Mouse (Mus musculus) adrenal gland, adult (tissue): ENCODE measurements around the gene Pde11a.
A peak's percentile ranks its signal among the peaks of the same experiment; 100 is the strongest.
"Not testable (repeated sequence)": the region's sequence is repeated elsewhere in the genome, so short reads cannot be mapped to it uniquely, and the experiment has no call there.

Experiments
- DNase-seq, 2 experiments: peaks; one replicate each; pipeline ENCODE4 v3.0.0; 2022 to 2023; ENCODE audit warnings: low spot score in 1 of 2; ENCODE audit not compliant: inconsistent age in 2 of 2

Gene Pde11a

GRCm38 (mm10) chr2:75998692-75999091, 339.9 kb downstream of the Pde11a start:
- no peak for DNase-seq

GRCm38 (mm10) chr2:75997726-75998125, 340.8 kb downstream of the Pde11a start:
- peak in 1 of 2 experiments; percentile 47 for DNase-seq

DNA sequence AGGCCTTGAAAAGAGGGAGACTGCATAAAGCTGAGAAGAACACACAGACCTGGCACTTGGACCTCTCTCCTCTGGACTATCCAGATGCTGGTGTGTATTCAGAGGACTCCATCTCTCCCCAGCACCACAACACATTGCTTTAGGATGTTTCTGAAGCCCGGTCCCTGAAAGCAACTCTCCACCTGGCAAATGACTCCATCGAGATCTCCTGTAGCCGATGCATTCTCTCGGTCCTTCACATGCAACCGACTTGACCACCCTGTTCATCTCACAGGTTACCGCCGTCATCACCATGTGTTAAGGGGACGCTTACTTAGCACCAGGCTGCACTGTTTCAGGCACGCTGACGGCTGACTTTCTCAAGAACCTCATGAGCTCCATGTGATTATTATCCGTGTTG, 343.7 kb downstream of the Pde11a start:
- DNase-seq = no peak

GRCm38 (mm10) chr2:75991581-75992205, 346.9 kb downstream of the Pde11a start:
- DNase-seq = no peak

DNA sequence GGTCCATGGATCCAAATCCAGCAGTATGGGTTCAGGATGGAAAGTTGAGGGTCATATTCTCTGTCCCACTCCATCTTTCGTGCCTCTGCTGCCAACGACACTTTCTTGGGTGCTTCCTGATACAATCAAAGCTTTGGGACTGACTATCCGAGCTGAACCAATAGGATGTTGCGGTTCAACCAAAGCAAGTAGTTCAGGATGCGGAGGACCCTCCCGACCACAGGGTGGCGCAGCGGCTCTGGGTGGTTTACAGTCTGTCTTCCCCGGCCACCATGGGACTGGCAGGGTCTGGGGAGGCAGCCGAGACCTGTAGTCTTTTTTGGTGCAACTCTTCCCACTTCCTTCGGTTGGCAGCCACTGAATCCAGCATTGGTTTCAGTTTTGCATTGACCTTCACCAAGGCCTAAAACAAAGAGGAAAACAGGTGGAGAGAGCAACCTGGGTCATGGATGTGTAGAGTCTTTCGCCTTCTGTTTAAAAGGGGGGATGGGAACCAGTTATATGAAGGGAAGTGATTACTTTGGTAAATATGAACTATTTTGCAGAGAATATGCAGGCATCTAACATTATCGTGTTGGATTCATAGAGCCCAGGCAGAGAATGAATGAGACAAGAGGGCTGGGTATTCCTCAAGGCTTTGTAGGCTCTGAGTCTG, 347.6 kb downstream of the Pde11a start:
- peak; percentile 80 to 93 for DNase-seq

DNA sequence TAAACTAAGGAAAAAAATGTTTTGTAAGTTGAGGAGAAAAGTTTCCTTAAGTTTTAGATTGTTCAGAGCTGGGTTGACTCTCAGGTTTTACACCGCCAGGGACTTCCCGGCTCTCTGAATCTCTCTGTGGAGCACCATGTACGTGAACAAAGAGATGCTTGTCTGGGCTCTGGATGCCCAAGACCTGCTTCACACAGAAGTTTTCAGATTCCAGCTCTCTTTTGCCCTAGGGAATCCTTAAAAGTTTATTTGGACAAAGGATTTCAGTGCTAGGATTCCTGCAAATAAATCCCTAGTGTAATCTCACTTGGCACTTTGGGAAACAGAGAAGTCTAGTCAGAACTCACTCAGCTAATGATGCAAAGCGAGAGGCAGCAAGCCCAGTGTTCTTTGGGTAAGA, 348.9 kb downstream of the Pde11a start:
- no peak for DNase-seq

- DNase-seq = no peak
Measured at GRCm38 (mm10) chr2:75988779-75989363, 349.7 kb downstream of the Pde11a start.

DNA sequence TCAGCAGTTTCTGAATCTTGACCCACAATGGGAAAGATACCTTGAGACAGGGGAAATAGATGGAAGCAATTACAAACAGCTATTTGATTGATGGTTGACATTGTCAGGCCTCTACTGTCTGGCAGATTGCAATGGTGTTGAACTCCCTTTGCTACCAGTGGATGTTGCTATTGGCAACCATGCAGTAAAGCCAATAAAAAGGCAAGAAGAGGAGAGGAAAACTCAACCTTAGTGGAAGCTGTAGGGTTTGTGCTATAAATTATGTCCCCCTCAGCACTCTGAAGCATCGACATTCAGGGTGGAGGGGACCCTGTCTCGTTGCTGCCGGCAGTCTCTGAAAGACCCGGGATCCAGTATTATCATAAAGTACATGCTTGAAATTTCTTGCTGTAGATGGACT, 350.2 kb downstream of the Pde11a start:
- DNase-seq = no peak

- DNase-seq = no peak
Measured at GRCm38 (mm10) chr2:75987739-75988138, 350.8 kb downstream of the Pde11a start.

- DNase-seq = peak; percentile 51 to 82
Measured at GRCm38 (mm10) chr2:75985124-75985523, 353.4 kb downstream of the Pde11a start.

GRCm38 (mm10) chr2:75983847-75984246, 354.7 kb downstream of the Pde11a start:
- no peak for DNase-seq

- no peak for DNase-seq
Measured at GRCm38 (mm10) chr2:75983091-75983490, 355.5 kb downstream of the Pde11a start.

DNA sequence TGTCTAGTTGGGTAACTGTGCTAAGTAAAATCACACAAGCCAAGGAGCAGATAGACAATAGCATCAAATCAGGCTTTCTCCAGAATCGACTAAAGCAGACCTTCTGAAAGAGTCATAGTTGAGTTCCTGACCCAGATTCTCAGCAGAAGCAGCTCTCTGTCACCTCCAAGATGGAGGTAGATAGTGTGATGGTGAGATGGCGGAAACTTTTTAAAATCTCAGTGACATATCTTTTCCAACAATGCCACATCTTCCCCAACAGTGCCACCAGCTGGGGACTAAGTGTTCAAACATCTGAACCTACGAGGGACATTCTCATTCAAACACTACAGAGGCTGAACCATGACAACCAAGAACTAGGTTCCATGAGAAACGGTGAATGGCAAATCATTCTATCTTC, 355.9 kb downstream of the Pde11a start:
- DNase-seq = no peak

GRCm38 (mm10) chr2:75981440-75982081, 357.0 kb downstream of the Pde11a start, which contains the start of gene Ttc30a1:
TSS of gene Ttc30a1 (minus strand) at chr2:75981967.
- DNase-seq = peak; percentile 81 to 96

- DNase-seq = not testable (repeated sequence)
Measured at GRCm38 (mm10) chr2:75980933-75981439, 357.6 kb downstream of the Pde11a start.

DNA sequence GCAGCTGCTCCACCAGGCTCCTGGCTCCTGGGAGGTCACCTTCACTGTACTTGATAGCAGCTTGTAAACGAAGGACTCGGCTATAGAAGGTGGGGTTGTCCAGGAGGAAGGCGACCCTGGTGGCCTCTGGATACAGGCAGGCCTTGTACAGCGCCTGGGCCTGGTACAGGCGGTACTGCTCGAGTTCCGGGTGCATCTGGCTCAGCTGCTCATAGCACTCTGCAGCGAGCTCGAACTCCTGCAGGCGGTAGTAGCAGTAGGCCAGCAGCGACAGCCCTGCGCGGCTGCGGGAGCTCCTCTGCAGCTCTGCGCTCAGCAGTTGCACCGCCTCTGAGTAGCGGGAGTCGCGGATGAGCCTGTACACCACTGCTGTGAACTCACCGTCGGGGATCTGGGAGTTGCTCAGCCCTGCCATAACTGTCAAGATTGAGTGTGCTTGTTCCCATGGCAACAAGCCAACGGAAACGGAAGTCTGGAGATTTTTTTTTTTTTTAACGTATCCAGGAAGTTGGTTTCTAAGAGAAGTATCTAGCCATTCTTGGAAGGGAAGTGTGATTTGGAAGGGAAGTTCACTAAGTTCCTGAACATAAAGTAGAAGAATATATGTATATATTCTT, 360.7 kb downstream of the Pde11a start, which contains the start of gene Ttc30a2:
Gene Ttc30a2 (minus strand): TSS at position 419 of the 617 bp plus-strand sequence.
- DNase-seq = peak; percentile 30 to 62

- DNase-seq = not testable (repeated sequence)
Measured at GRCm38 (mm10) chr2:75976070-75976469, 362.5 kb downstream of the Pde11a start.

DNA sequence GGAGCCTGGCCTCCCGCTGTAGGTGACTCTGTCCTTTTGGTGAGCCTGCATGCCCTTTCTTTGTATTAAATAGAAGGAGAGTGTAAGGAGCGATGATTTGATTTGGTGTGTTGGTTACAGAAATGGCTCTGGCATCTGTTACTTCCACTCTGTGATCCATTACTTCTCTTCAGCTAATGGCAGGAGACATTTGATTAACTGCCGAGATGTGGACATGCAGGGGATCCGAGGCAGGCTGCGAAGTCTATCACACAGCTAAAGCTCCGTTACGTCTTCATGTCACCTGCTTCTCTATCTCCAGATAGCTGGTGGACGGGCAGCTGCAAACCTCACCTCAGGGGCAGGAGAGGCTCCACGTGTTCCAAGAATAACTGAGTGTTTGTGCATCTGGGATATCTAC, 364.4 kb downstream of the Pde11a start:
- no peak for DNase-seq

DNA sequence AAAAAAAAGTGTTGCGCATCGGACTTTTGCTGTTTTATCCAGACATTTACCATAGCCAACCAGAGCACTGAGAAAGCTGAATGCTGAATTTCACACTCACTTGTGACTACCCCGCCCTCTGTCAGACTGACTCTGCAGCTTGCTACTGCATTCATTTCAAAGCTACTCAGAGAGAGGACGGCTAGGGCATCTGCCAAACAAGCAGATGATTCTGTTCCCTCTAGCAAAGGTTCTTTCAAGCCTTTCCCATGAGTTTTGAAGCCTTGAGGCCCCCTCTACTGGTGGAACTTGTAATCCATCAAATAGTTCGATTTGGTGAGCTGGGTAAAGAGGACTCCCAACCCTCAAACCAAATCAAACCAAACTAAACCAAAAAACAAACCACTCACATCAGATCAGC, 373.6 kb downstream of the Pde11a start:
- peak; percentile 78 to 94 for DNase-seq

- DNase-seq = peak; percentile 88 to 94
Measured at GRCm38 (mm10) chr2:75964512-75964911, 374.1 kb downstream of the Pde11a start.

GRCm38 (mm10) chr2:75964051-75964450, 374.5 kb downstream of the Pde11a start:
- peak; percentile 46 to 75 for DNase-seq
